Mouse (Mus musculus): Measurements from ENCODE around the gene Klf1. TPM values are rescaled to one million over a fixed set of nuclear protein-coding genes. Genes with fewer than 3 reads are reported as not detected.
"Not testable (repeated sequence)": the region's sequence is repeated elsewhere in the genome, so short reads cannot be mapped to it uniquely, and the experiment has no call there.

Gene Klf1
- polyA plus RNA-seq, 1 experiment from 2014 or later, result 149 TPM

- Histone ChIP-seq H3K27ac (ENCODE audit: low read depth) (peak overlapping the region; percentile 95), H3K9ac (replicated peaks) (peak overlapping the region; percentile 98), H3K4me2 (ENCODE audit: low read depth, low read length) (peak overlapping the region; percentile 90), H3K9me3 (ENCODE audit: low read length) (no peaks in the 10 kb centered on the region), H3K4me3 (ENCODE audit: low read depth, low read length) (peak overlapping the region; percentile 93), H3K36me3 (replicated peaks; ENCODE audit: insufficient read depth, low read length) (peaks cover 21% of the 10 kb centered on the region), H3K27me3 (ENCODE audit: insufficient read depth, low read length) (no peaks in the 10 kb centered on the region), H3K4me1 (ENCODE audit: insufficient read depth) (peaks cover 19% of the 10 kb centered on the region)
- peak; percentile 94 for DNase-seq
- WGBS (ENCODE audit: insufficient replicate concordance), result under 1% methylated on average over 66 of the region's 68 CpGs
- ATAC-seq, result peak; percentile 84
- TF ChIP-seq CTCF (IDR thresholded peaks at IDR 0.05; ENCODE audit: low read depth) (peak; percentile 97), EP300 (IDR thresholded peaks at IDR 0.05; ENCODE audit: low read depth) (peak; percentile 48; the same call in 1 of the 2 replicates)
Measured at GRCm38 (mm10) chr8:84902920-84903661, 1.4 kb downstream of the Klf1 start.

- H3K27me3 ChIP-seq (ENCODE audit: insufficient read depth, low read length), result no peaks in the 10 kb centered on the region
- DNase-seq (no peak), ATAC-seq (no peak)
- H3K4me1 ChIP-seq (ENCODE audit: insufficient read depth), result peaks cover 26% of the 10 kb centered on the region
- H3K4me2 ChIP-seq (ENCODE audit: low read depth, low read length), result peak overlapping the region; percentile 90
- H3K4me3 ChIP-seq (ENCODE audit: low read depth, low read length), result peak overlapping the region; percentile 93; the same call in 1 of the 2 replicates
- 0 out of 2 replicates have a peak overlapping the region, but pooled peaks have one; percentile 35 for H3K9ac ChIP-seq (replicated peaks)
- 83% methylated on average over 7 of the region's 7 CpGs for WGBS (ENCODE audit: insufficient replicate concordance)
- no peaks in the 10 kb centered on the region for H3K9me3 ChIP-seq (ENCODE audit: low read length)
- H3K36me3 ChIP-seq (replicated peaks; ENCODE audit: insufficient read depth, low read length), result peaks cover 21% of the 10 kb centered on the region
- H3K27ac ChIP-seq (ENCODE audit: low read depth), result no peak overlapping the region
- TF ChIP-seq CTCF (IDR thresholded peaks at IDR 0.05; ENCODE audit: low read depth) (no peak), EP300 (IDR thresholded peaks at IDR 0.05; ENCODE audit: low read depth) (no peak)
Measured at GRCm38 (mm10) chr8:84904351-84904750, 2.6 kb downstream of the Klf1 start.

GRCm38 (mm10) chr8:84907037-84907436, 5.3 kb downstream of the Klf1 start:
- Histone ChIP-seq H3K9me3 (ENCODE audit: low read length) (no peaks in the 10 kb centered on the region), H3K4me2 (ENCODE audit: low read depth, low read length) (no peak overlapping the region), H3K27me3 (ENCODE audit: insufficient read depth, low read length) (peaks cover 5% of the 10 kb centered on the region), H3K4me1 (ENCODE audit: insufficient read depth) (peaks cover 20% of the 10 kb centered on the region), H3K36me3 (replicated peaks; ENCODE audit: insufficient read depth, low read length) (peaks cover 23% of the 10 kb centered on the region), H3K27ac (ENCODE audit: low read depth) (no peak overlapping the region), H3K4me3 (ENCODE audit: low read depth, low read length) (no peak overlapping the region), H3K9ac (replicated peaks) (no peak overlapping the region)
- ATAC-seq (no peak), DNase-seq (no peak)
- 82% methylated on average over 9 of the region's 9 CpGs for WGBS (ENCODE audit: insufficient replicate concordance)
- TF ChIP-seq EP300 (IDR thresholded peaks at IDR 0.05; ENCODE audit: low read depth), result no peak
- no peak for TF ChIP-seq CTCF (IDR thresholded peaks at IDR 0.05; ENCODE audit: low read depth)

- H3K4me3 ChIP-seq (ENCODE audit: low read depth, low read length), result no peak overlapping the region
- no peak for DNase-seq
- TF ChIP-seq EP300 (IDR thresholded peaks at IDR 0.05; ENCODE audit: low read depth), result no peak
- no peak for TF ChIP-seq CTCF (IDR thresholded peaks at IDR 0.05; ENCODE audit: low read depth)
- peaks cover 21% of the 10 kb centered on the region for H3K4me1 ChIP-seq (ENCODE audit: insufficient read depth)
- H3K27ac ChIP-seq (ENCODE audit: low read depth), result no peak overlapping the region
- H3K36me3 ChIP-seq (replicated peaks; ENCODE audit: insufficient read depth, low read length), result peaks cover 23% of the 10 kb centered on the region
- no peak overlapping the region for H3K9ac ChIP-seq (replicated peaks)
- H3K27me3 ChIP-seq (ENCODE audit: insufficient read depth, low read length), result peaks cover 10% of the 10 kb centered on the region
- no peak overlapping the region for H3K4me2 ChIP-seq (ENCODE audit: low read depth, low read length)
- 70% methylated on average over 8 of the region's 8 CpGs for WGBS (ENCODE audit: insufficient replicate concordance)
- no peak for ATAC-seq
- no peaks in the 10 kb centered on the region for H3K9me3 ChIP-seq (ENCODE audit: low read length)
Measured at GRCm38 (mm10) chr8:84907493-84907892, 5.8 kb downstream of the Klf1 start.

- DNase-seq; H3K9me3 ChIP-seq (ENCODE audit: low read length): not testable (repeated sequence)
- Histone ChIP-seq H3K4me3 (ENCODE audit: low read depth, low read length) (peak overlapping the region; percentile 65), H3K9ac (replicated peaks) (peak overlapping the region; percentile 85), H3K36me3 (replicated peaks; ENCODE audit: insufficient read depth, low read length) (peaks cover 23% of the 10 kb centered on the region), H3K27me3 (ENCODE audit: insufficient read depth, low read length) (peaks cover 15% of the 10 kb centered on the region), H3K27ac (ENCODE audit: low read depth) (peak overlapping the region; percentile 72; the same call in 1 of the 2 replicates), H3K4me2 (ENCODE audit: low read depth, low read length) (peak overlapping the region; percentile 95), H3K4me1 (ENCODE audit: insufficient read depth) (peaks cover 26% of the 10 kb centered on the region)
- ATAC-seq, result peak; percentile 7
- TF ChIP-seq CTCF (IDR thresholded peaks at IDR 0.05; ENCODE audit: low read depth), result 0 out of 2 replicates have a peak, but pooled peaks have one; percentile 3
- 17% methylated on average over 6 of the region's 7 CpGs for WGBS (ENCODE audit: insufficient replicate concordance)
Measured at GRCm38 (mm10) chr8:84907979-84908378, 6.3 kb downstream of the Klf1 start.

GRCm38 (mm10) chr8:84908421-84909161, 6.9 kb downstream of the Klf1 start, which contains the start of gene Dnase2a:
TSS of gene Dnase2a (plus strand) at chr8:84908560.
- Histone ChIP-seq H3K36me3 (replicated peaks; ENCODE audit: insufficient read depth, low read length) (peaks cover 22% of the 10 kb centered on the region), H3K4me1 (ENCODE audit: insufficient read depth) (peaks cover 31% of the 10 kb centered on the region), H3K4me3 (ENCODE audit: low read depth, low read length) (peak within 1 kb of the TSS; percentile 65), H3K9me3 (ENCODE audit: low read length) (no peaks in the 10 kb centered on the region), H3K27me3 (ENCODE audit: insufficient read depth, low read length) (peaks cover 16% of the 10 kb centered on the region), H3K9ac (replicated peaks) (peak within 1 kb of the TSS; percentile 85), H3K4me2 (ENCODE audit: low read depth, low read length) (peak within 1 kb of the TSS; percentile 95), H3K27ac (ENCODE audit: low read depth) (peak within 1 kb of the TSS; percentile 84)
- ATAC-seq (peak; percentile 93), DNase-seq (peak; percentile 97)
- 1% methylated on average over 45 of the region's 45 CpGs for WGBS (ENCODE audit: insufficient replicate concordance)
- TF ChIP-seq EP300 (IDR thresholded peaks at IDR 0.05; ENCODE audit: low read depth), result 0 out of 2 replicates have a peak, but pooled peaks have one; percentile 27
- TF ChIP-seq CTCF (IDR thresholded peaks at IDR 0.05; ENCODE audit: low read depth), result no peak
